Mouse (Mus musculus): ENCODE data around the gene Cables2. TPM values are rescaled to one million over a fixed set of nuclear protein-coding genes. Genes with fewer than 3 reads are reported as not detected.
A peak's percentile ranks its signal among the peaks of the same experiment; 100 is the strongest.

Gene Cables2
- polyA plus RNA-seq, 1 experiment from 2014 or later, result 1.7 TPM

- H3K4me1 ChIP-seq (ENCODE audit: control insufficient read depth, low read depth, low read length), result no peaks in the 10 kb centered on the region; the same call in 1 of the 2 replicates
- 67% methylated on average over 15 of the region's 15 CpGs for WGBS (ENCODE audit: insufficient replicate concordance)
- H3K4me2 ChIP-seq (ENCODE audit: low read depth, low read length), result no peak overlapping the region
- peaks cover 9% of the 10 kb centered on the region for H3K27me3 ChIP-seq (ENCODE audit: control insufficient read depth, insufficient read depth, low read depth, low read length)
- no peaks in the 10 kb centered on the region for H3K36me3 ChIP-seq (ENCODE audit: control insufficient read depth, insufficient read depth)
- H3K9me3 ChIP-seq (replicated peaks; ENCODE audit: control insufficient read depth, low read length), result no peaks in the 10 kb centered on the region
- no peak for ATAC-seq (ENCODE audit: low read depth)
- no peak overlapping the region for H3K27ac ChIP-seq (ENCODE audit: low read length)
- H3K9ac ChIP-seq (ENCODE audit: low read depth, low read length), result no peak overlapping the region
- no peak overlapping the region for H3K4me3 ChIP-seq (ENCODE audit: low read depth, low read length)
Measured at GRCm38 (mm10) chr2:180219145-180219943, 54.0 kb downstream of the Cables2 start.

- H3K4me2 ChIP-seq (ENCODE audit: low read depth, low read length), result no peak overlapping the region
- peaks cover 2% of the 10 kb centered on the region for H3K27me3 ChIP-seq (ENCODE audit: control insufficient read depth, insufficient read depth, low read depth, low read length)
- ATAC-seq (ENCODE audit: low read depth), result 0 out of 2 replicates have a peak, but pooled peaks have one; percentile 18
- WGBS (ENCODE audit: insufficient replicate concordance), result 51% methylated on average over 5 of the region's 5 CpGs
- H3K27ac ChIP-seq (ENCODE audit: low read length), result no peak overlapping the region
- H3K9me3 ChIP-seq (replicated peaks; ENCODE audit: control insufficient read depth, low read length), result no peaks in the 10 kb centered on the region
- no peaks in the 10 kb centered on the region for H3K36me3 ChIP-seq (ENCODE audit: control insufficient read depth, insufficient read depth)
- no peak overlapping the region for H3K9ac ChIP-seq (ENCODE audit: low read depth, low read length)
- no peak overlapping the region for H3K4me3 ChIP-seq (ENCODE audit: low read depth, low read length)
- H3K4me1 ChIP-seq (ENCODE audit: control insufficient read depth, low read depth, low read length), result no peaks in the 10 kb centered on the region; the same call in 1 of the 2 replicates
Measured at GRCm38 (mm10) chr2:180218677-180219076, 54.6 kb downstream of the Cables2 start.

GRCm38 (mm10) chr2:180218241-180218640, 55.1 kb downstream of the Cables2 start:
- Histone ChIP-seq H3K9me3 (replicated peaks; ENCODE audit: control insufficient read depth, low read length) (no peaks in the 10 kb centered on the region), H3K27me3 (ENCODE audit: control insufficient read depth, insufficient read depth, low read depth, low read length) (no peaks in the 10 kb centered on the region; the same call in 1 of the 2 replicates), H3K4me1 (ENCODE audit: control insufficient read depth, low read depth, low read length) (no peaks in the 10 kb centered on the region; the same call in 1 of the 2 replicates), H3K4me2 (ENCODE audit: low read depth, low read length) (no peak overlapping the region), H3K9ac (ENCODE audit: low read depth, low read length) (no peak overlapping the region), H3K4me3 (ENCODE audit: low read depth, low read length) (no peak overlapping the region), H3K36me3 (ENCODE audit: control insufficient read depth, insufficient read depth) (no peaks in the 10 kb centered on the region), H3K27ac (ENCODE audit: low read length) (no peak overlapping the region)
- no peak for ATAC-seq (ENCODE audit: low read depth)
- WGBS (ENCODE audit: insufficient replicate concordance), result 31% methylated on average over 3 of the region's 3 CpGs

- H3K4me1 ChIP-seq (ENCODE audit: control insufficient read depth, low read depth, low read length), result no peaks in the 10 kb centered on the region; the same call in 1 of the 2 replicates
- no peak overlapping the region for H3K27ac ChIP-seq (ENCODE audit: low read length)
Measured at GRCm38 (mm10) chr2:180217587-180217986, 55.7 kb downstream of the Cables2 start.

GRCm38 (mm10) chr2:180216921-180217320, 56.4 kb downstream of the Cables2 start:
- H3K4me2 ChIP-seq (ENCODE audit: low read depth, low read length), result no peak overlapping the region
- H3K27me3 ChIP-seq (ENCODE audit: control insufficient read depth, insufficient read depth, low read depth, low read length), result no peaks in the 10 kb centered on the region
- H3K4me1 ChIP-seq (ENCODE audit: control insufficient read depth, low read depth, low read length), result no peaks in the 10 kb centered on the region; the same call in 1 of the 2 replicates
- no peak overlapping the region for H3K9ac ChIP-seq (ENCODE audit: low read depth, low read length)
- H3K27ac ChIP-seq (ENCODE audit: low read length), result no peak overlapping the region
- 31% methylated on average over 4 of the region's 5 CpGs for WGBS (ENCODE audit: insufficient replicate concordance)
- H3K4me3 ChIP-seq (ENCODE audit: low read depth, low read length), result no peak overlapping the region
- no peaks in the 10 kb centered on the region for H3K9me3 ChIP-seq (replicated peaks; ENCODE audit: control insufficient read depth, low read length)
- no peak for ATAC-seq (ENCODE audit: low read depth)
- H3K36me3 ChIP-seq (ENCODE audit: control insufficient read depth, insufficient read depth), result no peaks in the 10 kb centered on the region

More at GRCm38 (mm10) chr2:180217587-180217986, 55.7 kb downstream of the Cables2 start:
- H3K27me3 ChIP-seq (ENCODE audit: control insufficient read depth, insufficient read depth, low read depth, low read length), result no peaks in the 10 kb centered on the region; the same call in 1 of the 2 replicates
- no peak overlapping the region for H3K4me3 ChIP-seq (ENCODE audit: low read depth, low read length)
- no peaks in the 10 kb centered on the region for H3K36me3 ChIP-seq (ENCODE audit: control insufficient read depth, insufficient read depth)
- no peak overlapping the region for H3K9ac ChIP-seq (ENCODE audit: low read depth, low read length)
- H3K4me2 ChIP-seq (ENCODE audit: low read depth, low read length), result no peak overlapping the region
- H3K9me3 ChIP-seq (replicated peaks; ENCODE audit: control insufficient read depth, low read length), result no peaks in the 10 kb centered on the region
- 62% methylated on average over 8 of the region's 8 CpGs for WGBS (ENCODE audit: insufficient replicate concordance)
- ATAC-seq (ENCODE audit: low read depth), result no peak

- peak; percentile 30; the same call in 1 of the 2 replicates for ATAC-seq (ENCODE audit: low read depth)
- no peaks in the 10 kb centered on the region for H3K9me3 ChIP-seq (replicated peaks; ENCODE audit: control insufficient read depth, low read length)
- no peak overlapping the region for H3K9ac ChIP-seq (ENCODE audit: low read depth, low read length)
- H3K4me3 ChIP-seq (ENCODE audit: low read depth, low read length), result no peak overlapping the region
- no peak overlapping the region for H3K27ac ChIP-seq (ENCODE audit: low read length)
- 52% methylated on average over 6 of the region's 6 CpGs for WGBS (ENCODE audit: insufficient replicate concordance)
- no peaks in the 10 kb centered on the region for H3K27me3 ChIP-seq (ENCODE audit: control insufficient read depth, insufficient read depth, low read depth, low read length)
- no peak overlapping the region for H3K4me2 ChIP-seq (ENCODE audit: low read depth, low read length)
- no peaks in the 10 kb centered on the region for H3K36me3 ChIP-seq (ENCODE audit: control insufficient read depth, insufficient read depth)
- H3K4me1 ChIP-seq (ENCODE audit: control insufficient read depth, low read depth, low read length), result no peaks in the 10 kb centered on the region; the same call in 1 of the 2 replicates
Measured at GRCm38 (mm10) chr2:180215951-180216350, 57.3 kb downstream of the Cables2 start.

GRCm38 (mm10) chr2:180215011-180215461, 58.3 kb downstream of the Cables2 start:
- no peaks in the 10 kb centered on the region for H3K36me3 ChIP-seq (ENCODE audit: control insufficient read depth, insufficient read depth)
- WGBS (ENCODE audit: insufficient replicate concordance), result 54% methylated on average over 8 of the region's 8 CpGs
- H3K27ac ChIP-seq (ENCODE audit: low read length), result no peak overlapping the region
- no peak overlapping the region for H3K4me2 ChIP-seq (ENCODE audit: low read depth, low read length)
- no peak for ATAC-seq (ENCODE audit: low read depth)
- H3K4me3 ChIP-seq (ENCODE audit: low read depth, low read length), result no peak overlapping the region
- no peaks in the 10 kb centered on the region for H3K9me3 ChIP-seq (replicated peaks; ENCODE audit: control insufficient read depth, low read length)
- H3K9ac ChIP-seq (ENCODE audit: low read depth, low read length), result no peak overlapping the region
- no peaks in the 10 kb centered on the region; the same call in 1 of the 2 replicates for H3K4me1 ChIP-seq (ENCODE audit: control insufficient read depth, low read depth, low read length)
- H3K27me3 ChIP-seq (ENCODE audit: control insufficient read depth, insufficient read depth, low read depth, low read length), result no peaks in the 10 kb centered on the region

GRCm38 (mm10) chr2:180214352-180214978, 58.8 kb downstream of the Cables2 start:
- H3K27me3 ChIP-seq (ENCODE audit: control insufficient read depth, insufficient read depth, low read depth, low read length), result no peaks in the 10 kb centered on the region
- H3K36me3 ChIP-seq (ENCODE audit: control insufficient read depth, insufficient read depth), result no peaks in the 10 kb centered on the region
- H3K9me3 ChIP-seq (replicated peaks; ENCODE audit: control insufficient read depth, low read length), result no peaks in the 10 kb centered on the region
- no peaks in the 10 kb centered on the region; the same call in 1 of the 2 replicates for H3K4me1 ChIP-seq (ENCODE audit: control insufficient read depth, low read depth, low read length)
- no peak for ATAC-seq (ENCODE audit: low read depth)
- no peak overlapping the region for H3K4me3 ChIP-seq (ENCODE audit: low read depth, low read length)
- no peak overlapping the region for H3K27ac ChIP-seq (ENCODE audit: low read length)
- H3K4me2 ChIP-seq (ENCODE audit: low read depth, low read length), result no peak overlapping the region
- no peak overlapping the region; the same call in 1 of the 2 replicates for H3K9ac ChIP-seq (ENCODE audit: low read depth, low read length)
- 81% methylated on average over 4 of the region's 4 CpGs for WGBS (ENCODE audit: insufficient replicate concordance)

GRCm38 (mm10) chr2:180212255-180212654, 61.0 kb downstream of the Cables2 start:
- H3K27me3 ChIP-seq (ENCODE audit: control insufficient read depth, insufficient read depth, low read depth, low read length), result no peaks in the 10 kb centered on the region
- WGBS (ENCODE audit: insufficient replicate concordance), result 71% methylated on average over 3 of the region's 3 CpGs
- H3K4me1 ChIP-seq (ENCODE audit: control insufficient read depth, low read depth, low read length), result no peaks in the 10 kb centered on the region; the same call in 1 of the 2 replicates
- no peak overlapping the region for H3K4me3 ChIP-seq (ENCODE audit: low read depth, low read length)
- no peak overlapping the region for H3K27ac ChIP-seq (ENCODE audit: low read length)
- no peak for ATAC-seq (ENCODE audit: low read depth)
- H3K9ac ChIP-seq (ENCODE audit: low read depth, low read length), result no peak overlapping the region
- H3K9me3 ChIP-seq (replicated peaks; ENCODE audit: control insufficient read depth, low read length), result no peaks in the 10 kb centered on the region
- H3K36me3 ChIP-seq (ENCODE audit: control insufficient read depth, insufficient read depth), result no peaks in the 10 kb centered on the region
- H3K4me2 ChIP-seq (ENCODE audit: low read depth, low read length), result no peak overlapping the region
